Mouse (Mus musculus): ENCODE measurements around the gene Ccdc146. TPM values are rescaled to one million over a fixed set of nuclear protein-coding genes. Genes with fewer than 3 reads are reported as not detected.

Ccdc146 gene
- total RNA-seq, 2 experiments from 2014 or later, result 3.5 to 4.1 TPM

Other genes with a start within 250 kb of the Ccdc146 start
- gene Gsap, start 238.4 kb downstream of the Ccdc146 start, total RNA-seq (2021), result 1 to 10 TPM; 1.3 to 1.4 TPM
- 1 to 10 TPM; 4.5 to 9.9 TPM for gene Fgl2, start 52.0 kb downstream of the Ccdc146 start, total RNA-seq (2021)
- gene Fam185a, start 281 bp upstream of the Ccdc146 start, total RNA-seq (2021), result 1 to 10 TPM; 7.6 to 9.1 TPM
- gene Lrrc17, start 118.9 kb upstream of the Ccdc146 start, total RNA-seq (2021), result 1 to 10 TPM; 2.1 to 2.5 TPM
- under 1 TPM in 1 of 2 experiments, not detected in 1; 0.12 TPM for gene Fbxl13, start 221.0 kb upstream of the Ccdc146 start, total RNA-seq (2021)
- gene Armc10, start 221.1 kb upstream of the Ccdc146 start, total RNA-seq (2021), result 1 to 10 TPM; 2.6 to 4.3 TPM

Measured in gastrocnemius, postnatal 36 days (tissue).